Mouse (Mus musculus) frontal cortex, postnatal 25 days (tissue): ENCODE measurements around the gene Gm14403.
"Not testable (repeated sequence)": the region's sequence is repeated elsewhere in the genome, so short reads cannot be mapped to it uniquely, and the experiment has no call there.

Source experiments
- DNase-seq, 2 experiments: peaks; one replicate each; pipeline ENCODE4 v3.0.0; 2022; ENCODE audit warnings: low spot score in 2 of 2

Gene Gm14403

DNA sequence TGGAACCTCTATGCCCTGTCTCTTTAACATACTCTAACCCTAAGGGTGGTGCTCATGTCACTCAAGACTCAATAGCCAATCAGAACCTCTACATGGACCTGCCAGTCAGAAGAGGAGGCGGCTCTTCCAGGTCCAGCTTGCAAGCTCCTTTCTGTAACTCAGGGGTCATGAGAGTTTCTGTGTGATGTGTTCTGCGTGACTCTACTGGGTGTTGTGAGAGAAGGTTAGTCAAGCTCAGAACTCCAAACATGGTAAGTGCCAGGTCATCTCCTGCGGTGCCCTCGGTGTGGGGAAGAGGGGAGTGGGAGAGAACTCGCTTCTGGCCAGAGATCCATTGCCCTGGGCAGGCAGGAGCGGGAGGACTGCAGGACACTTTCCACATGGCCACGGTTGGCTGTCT is at the start of gene Gm14403:
Gene Gm14403 (plus strand): TSS at position 149 of the 400 bp plus-strand sequence.
- not testable (repeated sequence) for DNase-seq

DNA sequence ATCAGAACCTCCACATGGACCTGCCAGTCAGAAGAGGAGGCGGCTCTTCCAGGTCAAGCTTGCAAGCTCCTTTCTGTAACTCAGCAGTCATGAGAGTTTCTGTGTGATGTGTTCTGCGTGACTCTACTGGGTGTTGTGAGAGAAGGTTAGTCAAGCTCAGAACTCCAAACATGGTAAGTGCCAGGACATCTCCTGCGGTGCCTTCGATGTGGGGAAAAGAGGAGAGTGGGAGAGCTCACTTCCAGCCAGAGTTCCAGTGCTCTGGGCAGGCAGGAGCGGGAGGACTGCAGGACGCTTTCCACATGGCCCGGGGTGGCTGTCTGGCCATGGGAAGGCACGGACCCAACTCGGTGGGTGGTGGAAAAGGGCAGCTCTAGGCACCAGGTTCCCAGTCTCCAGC is 33.3 kb upstream of the Gm14403 start, which contains the start of gene Zfp970:
Gene Zfp970 (plus strand): TSS at position 58 of the 400 bp plus-strand sequence.
- not testable (repeated sequence) for DNase-seq

GRCm38 (mm10) chr2:177468222-177468621 is 29.8 kb upstream of the Gm14403 start:
- DNase-seq = not testable (repeated sequence)

DNA sequence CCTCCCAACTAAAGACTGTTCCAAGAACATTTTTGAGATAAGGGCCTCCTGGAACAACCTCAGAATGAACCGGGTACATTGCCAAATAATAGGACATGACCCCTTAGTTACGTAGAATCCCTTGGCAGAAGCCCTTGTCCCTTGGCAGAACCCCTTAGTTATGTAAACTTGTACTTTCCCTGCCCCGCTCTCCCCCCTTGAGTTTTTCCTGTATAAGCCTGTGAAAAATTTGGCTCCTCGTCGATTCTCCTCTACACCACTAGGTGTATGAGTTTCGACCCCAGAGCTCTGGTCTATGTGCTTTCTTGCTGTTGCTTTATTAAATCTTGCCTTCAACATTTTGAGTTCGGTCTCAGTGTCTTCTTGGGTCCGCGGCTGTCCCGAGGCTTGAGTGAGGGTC is 25.8 kb upstream of the Gm14403 start:
- DNase-seq = not testable (repeated sequence)

GRCm38 (mm10) chr2:177481971-177482370 is 16.0 kb upstream of the Gm14403 start:
- not testable (repeated sequence) for DNase-seq

DNA sequence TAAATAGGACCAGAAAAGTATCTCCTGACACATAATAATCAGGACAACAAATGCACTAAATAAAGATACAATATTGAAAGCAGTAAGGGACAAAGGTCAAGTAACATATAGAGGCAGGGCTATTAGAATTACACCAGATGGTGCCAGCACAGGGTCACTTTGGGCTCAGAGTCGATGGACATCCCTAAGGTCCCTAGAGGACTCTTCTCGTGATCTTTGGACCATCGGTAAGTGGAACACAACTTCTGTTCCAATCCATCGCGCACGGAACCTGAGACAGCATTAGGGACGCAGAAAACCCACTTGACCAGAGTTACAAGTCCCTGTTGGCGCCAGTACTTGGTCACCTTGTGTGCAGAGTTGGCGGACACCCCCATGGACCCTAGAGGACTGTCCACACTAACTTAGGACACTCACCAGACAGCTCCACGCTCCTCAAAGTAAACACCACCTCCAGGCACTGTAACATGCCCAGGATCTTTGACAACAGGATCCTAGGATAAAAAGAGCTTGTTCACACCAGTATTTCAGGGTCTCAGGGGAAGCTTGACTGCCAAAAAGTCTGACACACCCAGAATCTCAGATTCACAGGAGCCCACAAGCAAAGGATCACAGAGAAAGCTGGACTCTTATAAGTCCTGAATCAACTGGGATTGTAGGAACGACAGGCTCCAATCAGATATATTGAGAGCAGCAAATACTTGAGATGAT is 14.6 kb upstream of the Gm14403 start:
- DNase-seq = not testable (repeated sequence)

DNA sequence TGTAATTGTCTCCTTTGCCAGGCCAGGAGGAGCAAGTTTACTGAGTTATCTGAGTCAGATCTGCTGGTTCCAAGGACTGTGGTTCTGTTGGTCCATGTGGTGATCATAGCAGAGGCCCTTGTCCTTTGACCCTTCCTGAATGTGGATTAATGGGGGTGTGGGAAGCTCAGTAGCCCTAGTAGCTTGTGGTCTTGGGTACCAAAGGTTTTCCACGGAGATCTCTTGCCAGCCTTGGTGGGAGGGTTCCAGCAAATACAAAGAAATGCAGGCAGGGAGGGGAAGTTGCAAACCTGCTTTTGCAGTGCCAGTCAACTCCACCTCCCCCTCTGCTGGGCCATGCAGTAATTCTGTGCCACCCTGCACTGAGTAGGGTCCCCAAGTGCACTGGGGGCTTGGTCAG is 1.2 kb downstream of the Gm14403 start:
- DNase-seq = not testable (repeated sequence)

- DNase-seq = not testable (repeated sequence)
Observed at GRCm38 (mm10) chr2:177505211-177505719, 7.2 kb downstream of the Gm14403 start.

- not testable (repeated sequence) for DNase-seq
Observed at GRCm38 (mm10) chr2:177511381-177511780, 13.4 kb downstream of the Gm14403 start.

DNA sequence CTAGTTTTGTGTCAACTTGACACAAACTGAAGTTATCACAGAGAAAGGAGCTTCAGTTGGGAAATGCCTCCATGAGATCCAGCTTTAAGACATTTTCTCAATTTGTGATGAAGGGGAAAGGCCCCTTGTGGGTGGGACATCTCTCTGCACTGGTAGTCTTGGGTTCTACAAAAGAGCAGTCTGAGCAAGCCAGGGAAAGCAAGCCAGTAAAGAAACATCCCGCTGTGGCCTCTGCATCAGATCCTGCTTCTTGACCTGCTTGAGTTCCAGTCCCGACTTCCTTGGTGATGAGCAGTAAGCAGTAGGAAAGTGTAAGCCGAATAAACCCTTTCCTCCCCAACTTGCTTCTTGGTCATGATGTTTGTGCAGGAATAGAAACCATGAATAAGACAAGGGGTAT is 14.0 kb downstream of the Gm14403 start:
- not testable (repeated sequence) for DNase-seq

GRCm38 (mm10) chr2:177513991-177514479 is 16.0 kb downstream of the Gm14403 start:
- DNase-seq = not testable (repeated sequence)

DNA sequence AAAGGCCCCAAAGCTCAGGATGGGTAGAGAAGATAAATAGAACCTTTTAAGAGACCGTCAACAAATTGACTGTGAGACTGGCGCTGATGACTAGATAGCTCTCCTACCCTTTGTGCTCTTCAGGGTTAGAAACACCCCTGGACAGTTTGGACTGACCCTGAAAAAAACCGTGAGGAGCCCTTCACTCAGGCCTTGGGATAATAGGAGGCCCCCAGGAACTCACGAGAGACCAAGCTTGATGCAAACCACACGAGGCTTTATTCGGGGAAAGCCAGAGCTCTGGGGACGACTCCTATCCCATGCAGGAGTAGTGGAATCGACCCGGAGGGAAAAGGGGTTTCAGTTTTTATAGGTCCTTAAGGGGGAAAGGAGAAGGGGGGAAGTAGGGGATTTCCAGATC is 19.7 kb downstream of the Gm14403 start:
- DNase-seq = not testable (repeated sequence)

DNA sequence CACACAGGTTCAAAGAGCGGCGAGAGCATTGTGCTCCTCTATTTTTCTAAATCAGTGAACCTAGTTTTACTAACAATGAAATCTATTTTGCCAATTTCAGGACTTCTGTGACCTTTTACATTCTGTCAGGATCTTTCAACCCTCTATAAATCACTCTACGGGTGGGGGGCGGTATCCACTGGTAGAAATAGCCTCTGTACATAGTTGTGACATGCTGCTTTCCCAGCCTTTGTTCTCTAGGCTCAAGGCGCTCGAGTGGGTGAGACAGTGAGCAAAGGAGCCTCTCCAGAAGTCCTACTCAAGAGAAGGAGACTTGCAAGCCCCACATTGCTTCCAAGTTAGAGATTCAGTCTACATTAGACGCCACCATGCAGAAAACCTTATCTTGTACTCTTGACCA is 20.3 kb downstream of the Gm14403 start:
- DNase-seq = not testable (repeated sequence)

GRCm38 (mm10) chr2:177518960-177519359 is 20.9 kb downstream of the Gm14403 start:
- DNase-seq = not testable (repeated sequence)

GRCm38 (mm10) chr2:177520035-177520434 is 22.0 kb downstream of the Gm14403 start:
- no peak for DNase-seq

DNA sequence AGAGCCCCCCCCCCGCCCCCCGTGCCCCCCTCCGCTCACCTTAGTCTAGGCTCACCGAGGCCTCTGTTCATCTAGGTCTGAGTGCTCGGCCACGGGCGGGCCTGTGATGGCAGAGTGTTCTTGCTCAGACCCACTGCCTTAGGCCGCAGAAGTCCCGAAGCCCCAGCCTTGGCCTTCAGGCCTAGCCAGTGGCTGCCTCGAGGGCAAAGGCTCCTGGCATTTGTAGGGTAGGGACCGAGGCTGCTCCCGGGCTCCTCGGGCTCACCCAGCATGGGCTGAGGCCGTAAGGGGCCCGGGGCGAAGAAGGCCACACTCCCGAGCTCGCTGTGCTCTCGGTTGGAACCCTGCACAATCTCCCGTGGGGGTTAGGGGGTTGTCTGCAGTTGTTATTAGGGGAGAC is 25.0 kb downstream of the Gm14403 start:
- DNase-seq = no peak

GRCm38 (mm10) chr2:177523674-177524073 is 25.7 kb downstream of the Gm14403 start:
- not testable (repeated sequence) for DNase-seq

DNA sequence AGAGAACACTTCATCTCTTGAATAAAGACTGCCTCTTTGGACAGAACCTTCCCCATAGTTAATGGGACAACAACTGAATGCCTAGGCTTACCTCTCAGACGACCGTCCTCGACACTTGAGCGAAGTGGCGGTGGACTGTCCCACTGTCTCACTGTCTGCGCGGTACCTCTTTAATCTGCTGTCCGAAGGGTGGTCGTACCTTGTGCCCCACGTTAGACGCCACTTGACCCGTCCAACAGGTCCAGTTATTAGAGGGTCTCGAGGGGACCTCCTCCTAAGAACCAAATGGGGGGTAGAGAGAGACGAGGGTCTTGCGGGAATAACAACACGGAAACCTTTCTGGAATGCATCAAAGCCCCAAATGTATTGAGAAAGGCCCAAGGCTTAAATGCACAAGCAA is 26.2 kb downstream of the Gm14403 start:
- DNase-seq = not testable (repeated sequence)

DNA sequence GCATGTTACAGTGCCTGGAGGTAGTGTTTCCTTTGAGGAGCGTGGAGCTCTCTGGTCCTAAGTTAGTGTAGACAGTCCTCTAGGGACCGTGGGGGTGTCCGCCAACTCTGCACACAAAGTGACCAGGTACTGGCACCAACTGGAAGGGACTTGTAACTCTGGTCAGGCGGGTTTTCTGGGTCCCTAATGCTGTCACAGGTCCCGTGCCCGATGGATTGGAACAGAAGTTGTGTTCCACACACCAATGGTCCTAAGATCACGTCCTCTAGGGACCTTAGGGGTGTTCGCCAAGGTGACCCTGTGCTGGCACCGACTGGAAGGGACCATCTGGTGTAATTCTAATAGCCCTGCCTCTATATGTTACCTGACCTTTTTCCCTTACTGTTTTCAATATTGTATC is 37.9 kb downstream of the Gm14403 start:
- DNase-seq = no peak

DNA sequence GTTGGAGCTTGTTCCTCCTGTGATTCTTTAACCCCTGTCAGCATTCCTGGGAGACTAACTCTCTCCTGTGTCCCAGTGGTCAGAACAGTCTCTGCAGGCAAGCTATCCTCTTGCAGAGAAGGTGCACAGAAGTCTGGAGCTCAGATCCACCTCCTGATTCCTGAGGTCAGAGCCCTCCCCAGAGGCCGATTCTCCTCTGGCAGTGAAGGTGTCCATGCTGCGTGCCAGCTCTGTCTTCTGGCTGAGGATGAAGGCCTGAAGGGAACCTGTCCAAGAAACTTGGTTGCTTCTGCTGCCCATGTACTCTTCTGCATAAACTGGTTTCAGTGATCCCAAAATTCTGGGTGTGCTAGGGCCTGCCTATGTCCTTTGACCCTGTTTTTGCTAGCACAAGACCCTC is 39.1 kb downstream of the Gm14403 start:
- not testable (repeated sequence) for DNase-seq

- not testable (repeated sequence) for DNase-seq
Observed at GRCm38 (mm10) chr2:177537717-177538116, 39.7 kb downstream of the Gm14403 start.

DNA sequence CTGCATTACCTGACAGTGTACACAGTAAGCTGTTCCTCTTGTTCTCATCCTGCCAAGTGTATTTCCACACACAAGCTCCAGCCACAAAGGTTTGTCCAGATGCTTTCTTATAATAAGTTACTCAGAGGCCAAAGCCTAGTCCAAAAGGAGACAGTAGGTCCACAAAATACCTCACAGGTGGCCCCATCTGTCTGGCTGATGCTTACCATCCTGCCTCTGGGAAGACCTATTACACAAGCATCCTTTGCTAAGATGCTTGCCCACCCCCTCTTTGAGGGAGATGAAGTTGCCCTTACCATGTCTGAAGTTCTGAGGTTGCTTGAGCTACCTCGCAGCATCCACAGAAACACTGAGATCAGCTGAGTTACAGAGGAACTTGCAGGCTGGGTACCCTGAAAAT is 57.2 kb downstream of the Gm14403 start:
- not testable (repeated sequence) for DNase-seq
